Mouse (Mus musculus) liver, adult 2 months (tissue): ENCODE data around the gene Sh2b1. TPM values are rescaled to one million over a fixed set of nuclear protein-coding genes. Genes with fewer than 3 reads are reported as not detected.

Experiments used
- DNase-seq: peaks from one replicate; pipeline ENCODE4 v3.0.0-alpha.2; 2011; ENCODE audit warnings: low read depth, low spot score; ENCODE audit errors: extremely low read depth
- H3K27ac ChIP-seq: fragments of 200-500 bp; replicated peaks from 2 replicates; pipeline ENCODE4 v1.5.1; 2012; ENCODE audit warnings: low read depth, mild to moderate bottlenecking, control low read depth, inconsistent platforms, low read length; ENCODE audit not compliant: insufficient read depth
- H3K27me3 ChIP-seq: fragments of 200-500 bp; 2 replicates; pipeline ENCODE4 v1.6.1; 2012; ENCODE audit warnings: mild to moderate bottlenecking, moderate library complexity, low read length, inconsistent platforms; ENCODE audit not compliant: control insufficient read depth, insufficient read depth
- H3K36me3 ChIP-seq: fragments of 200-500 bp; 2 replicates; pipeline ENCODE4 v1.6.1; 2012; ENCODE audit warnings: low read length, inconsistent platforms; ENCODE audit not compliant: control insufficient read depth, insufficient read depth
- H3K4me1 ChIP-seq: fragments of 200-500 bp; 2 replicates; pipeline ENCODE4 v1.6.1; 2011; ENCODE audit warnings: low read length; ENCODE audit not compliant: control insufficient read depth, insufficient read depth
- H3K4me3 ChIP-seq: fragments of 200-500 bp; 2 replicates; pipeline ENCODE4 v1.5.1; 2011; ENCODE audit warnings: low read depth, mild to moderate bottlenecking, control low read depth, low read length, moderate library complexity; ENCODE audit not compliant: insufficient read depth
- H3K79me2 ChIP-seq: fragments of 200-500 bp; 2 replicates; pipeline ENCODE4 v1.6.1; 2012; ENCODE audit warnings: inconsistent platforms, mild to moderate bottlenecking, low read length, moderate library complexity; ENCODE audit not compliant: control insufficient read depth, insufficient read depth
- H3K9ac ChIP-seq: fragments of 200-500 bp; 2 replicates; pipeline ENCODE4 v1.6.1; 2012; ENCODE audit warnings: low read depth, mild to moderate bottlenecking, control low read depth, inconsistent platforms, low read length
- CTCF ChIP-seq: fragments of 200-500 bp; IDR thresholded peaks from 2 replicates; pipeline ENCODE4 v1.5.1; 2011; ENCODE audit warnings: low read depth, low read length, control low read depth
- POLR2A ChIP-seq: fragments of 200-500 bp; IDR thresholded peaks from 2 replicates; pipeline ENCODE4 v1.6.1; 2011; ENCODE audit warnings: low read length, control low read depth; ENCODE audit not compliant: insufficient read depth; ENCODE audit errors: extremely low read depth
- WGBS: fragments of 180-500 bp; shearing (Covaris S2); methylation state at CpG from one replicate; pipeline ENCODE4 v1.1.7; 2018; 5-methylcytosine and 5-hydroxymethylcytosine counted together
- polyA plus RNA-seq: library from polyadenylated mRNA; depleted of rRNA; stranded (reverse); fragments of >200 nt; gene quantifications from 2 replicates; pipeline ENCODE4 v1.2.3, GENCODE M21; 2012
- total RNA-seq: library from RNA; depleted of rRNA; stranded (reverse); fragments of >200 nt; gene quantifications from 2 replicates; pipeline ENCODE4 v1.2.3, GENCODE M21; 2014

The Sh2b1 gene
- total and polyA plus RNA-seq, 2 experiments: 4.6 to 43.1 TPM

GRCm38 (mm10) chr7:126458844-126459618 is 16.2 kb downstream of the Sh2b1 start:
- Histone ChIP-seq H3K79me2 (no peaks in the 10 kb centered on the region), H3K27me3 (no peaks in the 10 kb centered on the region), H3K9ac (no peak overlapping the region), H3K27ac (no peak overlapping the region), H3K4me1 (no peaks in the 10 kb centered on the region), H3K36me3 (no peaks in the 10 kb centered on the region), H3K4me3 (no peak overlapping the region)
- TF ChIP-seq CTCF (no peak), POLR2A (no peak)
- no peak for DNase-seq
- 85% methylated on average over 11 of the region's 11 CpGs for WGBS

DNA sequence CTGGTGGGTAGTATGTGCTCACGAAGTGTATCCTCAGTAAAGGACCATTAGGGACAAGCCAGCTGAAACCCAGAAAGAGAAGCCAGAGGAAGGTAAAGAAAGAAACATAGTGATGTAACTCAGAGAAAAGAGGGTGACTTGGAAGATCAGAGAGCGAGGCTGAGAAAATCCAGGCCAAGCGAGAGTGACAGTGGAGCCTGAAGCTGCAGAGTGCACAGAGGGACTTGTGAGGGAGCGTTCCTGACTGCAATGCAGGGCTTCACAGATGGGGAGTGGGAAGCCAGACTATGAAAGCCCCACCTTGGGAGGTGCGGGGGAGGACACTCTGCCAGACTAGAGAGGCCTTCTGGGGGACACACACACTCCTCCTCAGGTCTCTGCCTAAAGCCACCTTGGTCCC is 17.0 kb downstream of the Sh2b1 start:
- Histone ChIP-seq H3K4me3 (no peak overlapping the region), H3K27ac (no peak overlapping the region), H3K79me2 (no peaks in the 10 kb centered on the region), H3K9ac (no peak overlapping the region), H3K27me3 (no peaks in the 10 kb centered on the region), H3K36me3 (no peaks in the 10 kb centered on the region), H3K4me1 (no peaks in the 10 kb centered on the region)
- no peak for DNase-seq
- 89% methylated on average over 5 of the region's 5 CpGs for WGBS
- TF ChIP-seq CTCF: no peak
- no peak for TF ChIP-seq POLR2A

DNA sequence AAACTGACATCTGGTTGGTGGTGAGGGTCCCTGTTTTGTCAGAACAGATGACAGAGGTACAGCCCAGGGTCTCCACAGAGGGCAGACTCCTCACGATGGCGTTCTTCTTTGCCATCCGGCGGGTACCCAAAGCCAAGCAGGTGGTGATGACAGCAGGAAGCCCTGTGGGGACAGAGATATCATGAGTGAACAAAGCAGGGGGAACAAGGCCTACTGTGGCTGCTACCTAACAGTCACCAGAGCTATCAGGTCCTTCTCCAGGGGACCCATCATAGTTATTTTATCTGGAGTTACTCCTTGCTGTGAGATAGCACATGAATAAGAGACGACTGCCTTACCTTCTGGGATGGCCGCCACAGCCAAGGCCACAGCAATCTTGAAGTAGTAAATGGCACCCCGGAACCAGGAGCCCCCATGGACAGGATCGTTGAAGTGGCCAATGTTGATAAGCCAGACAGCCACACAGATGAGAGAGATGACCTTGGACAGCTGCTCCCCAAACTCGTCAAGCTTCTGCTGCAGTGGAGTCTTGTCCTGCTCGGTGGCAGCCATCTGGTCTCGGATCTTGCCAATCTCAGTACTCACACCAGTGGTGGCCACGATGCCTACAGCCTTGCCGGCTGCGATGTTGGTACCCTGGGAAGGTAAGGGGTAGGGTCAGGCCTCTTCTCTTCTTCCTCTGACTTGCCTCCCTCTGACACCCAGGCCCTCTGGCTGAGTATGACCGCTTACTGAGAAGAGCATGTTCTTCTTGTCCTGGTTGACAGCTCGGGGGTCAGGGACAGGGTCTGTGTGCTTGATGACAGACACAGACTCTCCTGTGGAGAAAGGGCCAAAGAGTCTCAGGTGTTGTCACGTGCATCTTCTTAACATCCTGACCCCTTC is 18.6 kb downstream of the Sh2b1 start:
- TF ChIP-seq CTCF (no peak), POLR2A (no peak)
- WGBS: 86% methylated on average over 17 of the region's 17 CpGs

GRCm38 (mm10) chr7:126455242-126455641 is 20.0 kb downstream of the Sh2b1 start:
- Histone ChIP-seq H3K9ac (no peak overlapping the region), H3K27me3 (no peaks in the 10 kb centered on the region), H3K79me2 (no peaks in the 10 kb centered on the region), H3K27ac (no peak overlapping the region), H3K36me3 (no peaks in the 10 kb centered on the region), H3K4me1 (no peaks in the 10 kb centered on the region), H3K4me3 (no peak overlapping the region)
- WGBS: 60% methylated on average over 2 of the region's 2 CpGs
- TF ChIP-seq CTCF (no peak), POLR2A (no peak)
- DNase-seq: no peak

More for the DNA sequence above, 18.6 kb downstream of the Sh2b1 start:
- Histone ChIP-seq H3K4me3 (no peak overlapping the region), H3K27ac (no peak overlapping the region), H3K4me1 (no peaks in the 10 kb centered on the region), H3K27me3 (no peaks in the 10 kb centered on the region), H3K9ac (no peak overlapping the region), H3K79me2 (no peaks in the 10 kb centered on the region), H3K36me3 (no peaks in the 10 kb centered on the region)
- DNase-seq: no peak

GRCm38 (mm10) chr7:126453861-126454260 is 21.4 kb downstream of the Sh2b1 start:
- DNase-seq: no peak
- H3K79me2 ChIP-seq: no peaks in the 10 kb centered on the region
- 73% methylated on average over 7 of the region's 7 CpGs for WGBS
- no peak overlapping the region for H3K9ac ChIP-seq
- no peak overlapping the region for H3K27ac ChIP-seq
- H3K27me3 ChIP-seq: no peaks in the 10 kb centered on the region
- TF ChIP-seq POLR2A (no peak), CTCF (no peak)
- H3K4me3 ChIP-seq: no peak overlapping the region
- H3K36me3 ChIP-seq: no peaks in the 10 kb centered on the region
- no peaks in the 10 kb centered on the region for H3K4me1 ChIP-seq

- TF ChIP-seq CTCF (no peak), POLR2A (no peak)
- DNase-seq: no peak
- no peaks in the 10 kb centered on the region for H3K27me3 ChIP-seq
- H3K27ac ChIP-seq: no peak overlapping the region
- no peaks in the 10 kb centered on the region for H3K79me2 ChIP-seq
- H3K36me3 ChIP-seq: no peaks in the 10 kb centered on the region
- no peak overlapping the region for H3K9ac ChIP-seq
- WGBS: 94% methylated on average over 3 of the region's 3 CpGs
- H3K4me1 ChIP-seq: no peaks in the 10 kb centered on the region
- H3K4me3 ChIP-seq: no peak overlapping the region
Observed at GRCm38 (mm10) chr7:126452244-126452643, 23.0 kb downstream of the Sh2b1 start.
